Mouse (Mus musculus): ENCODE results near the gene Pde5a.
A peak's percentile ranks its signal among the peaks of the same experiment; 100 is the strongest.

The Pde5a gene

GRCm38 (mm10) chr3:122859829-122860228, 131.1 kb downstream of the Pde5a start:
- DNase-seq = no peak

- DNase-seq = no peak
Measured at GRCm38 (mm10) chr3:122860573-122861498, 132.1 kb downstream of the Pde5a start.

GRCm38 (mm10) chr3:122865092-122865491, 136.3 kb downstream of the Pde5a start:
- DNase-seq = peak; percentile 9

GRCm38 (mm10) chr3:122868270-122868669, 139.5 kb downstream of the Pde5a start:
- no peak for DNase-seq

GRCm38 (mm10) chr3:122871596-122871995, 142.8 kb downstream of the Pde5a start:
- no peak for DNase-seq

- DNase-seq = no peak
Measured at GRCm38 (mm10) chr3:122876870-122877269, 148.1 kb downstream of the Pde5a start.

- DNase-seq = no peak
Measured at GRCm38 (mm10) chr3:122877543-122877942, 148.8 kb downstream of the Pde5a start.

GRCm38 (mm10) chr3:122878705-122879315, 150.1 kb downstream of the Pde5a start:
- no peak for DNase-seq

GRCm38 (mm10) chr3:122887505-122888301, 159.0 kb downstream of the Pde5a start:
- no peak for DNase-seq

- peak; percentile 45 for DNase-seq
Measured at GRCm38 (mm10) chr3:122888371-122888819, 159.6 kb downstream of the Pde5a start.

- DNase-seq = no peak
Measured at GRCm38 (mm10) chr3:122894772-122895171, 166.0 kb downstream of the Pde5a start, which contains the start of gene Fabp2. Gene Fabp2, plus strand, starts transcription at chr3:122895072.

GRCm38 (mm10) chr3:122895189-122895731, 166.5 kb downstream of the Pde5a start:
- no peak for DNase-seq

- DNase-seq = no peak
Measured at GRCm38 (mm10) chr3:122898254-122898653, 169.5 kb downstream of the Pde5a start.

GRCm38 (mm10) chr3:122903746-122904433, 175.1 kb downstream of the Pde5a start:
- peak; percentile 66 for DNase-seq

- DNase-seq = no peak
Measured at GRCm38 (mm10) chr3:122907841-122908240, 179.1 kb downstream of the Pde5a start.

All from lung, postnatal 36 days (tissue).